Mouse (Mus musculus): Measurements from ENCODE around the gene Mroh2a.
A peak's percentile ranks its signal among the peaks of the same experiment; 100 is the strongest.
"Not testable (repeated sequence)": the region's sequence is repeated elsewhere in the genome, so short reads cannot be mapped to it uniquely, and the experiment has no call there.

Gene Mroh2a

GRCm38 (mm10) chr1:88218051-88218450, 8.7 kb upstream of the Mroh2a start:
- peak; percentile 1 to 8 for DNase-seq (ENCODE audit: low read depth in 2 of 2, low spot score in 2 of 2)

- DNase-seq (ENCODE audit: low read depth in 2 of 2, low spot score in 2 of 2): peak in 1 of 2 experiments; percentile 1
Measured at GRCm38 (mm10) chr1:88218591-88218990, 8.2 kb upstream of the Mroh2a start.

GRCm38 (mm10) chr1:88219054-88219453, 7.7 kb upstream of the Mroh2a start:
- peak in 1 of 2 experiments; percentile 1 for DNase-seq (ENCODE audit: low read depth in 2 of 2, low spot score in 2 of 2)

DNA sequence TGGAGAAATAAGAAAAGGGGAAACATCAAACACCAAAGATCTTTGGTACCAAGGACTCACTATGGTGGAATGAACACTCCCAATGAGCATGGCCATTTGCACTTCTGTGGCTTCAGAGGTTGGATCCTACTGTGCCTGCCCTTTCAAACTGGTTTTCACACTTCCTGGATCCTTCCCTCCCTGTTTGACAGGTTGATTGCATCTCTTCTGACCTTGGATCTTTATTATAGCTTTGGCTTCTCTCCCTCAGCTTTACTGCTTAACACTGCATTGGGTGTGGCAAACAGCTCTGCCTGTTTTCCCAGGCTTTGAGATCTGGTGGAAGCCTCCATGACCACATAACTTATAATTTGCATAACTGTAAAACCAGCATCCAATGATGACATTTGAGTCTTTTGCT, 6.5 kb upstream of the Mroh2a start:
- peak; percentile 1 to 2 for DNase-seq (ENCODE audit: low read depth in 2 of 2, low spot score in 2 of 2)

- DNase-seq (ENCODE audit: low read depth in 2 of 2, low spot score in 2 of 2): no peak
Measured at GRCm38 (mm10) chr1:88222216-88222615, 4.6 kb upstream of the Mroh2a start.

DNA sequence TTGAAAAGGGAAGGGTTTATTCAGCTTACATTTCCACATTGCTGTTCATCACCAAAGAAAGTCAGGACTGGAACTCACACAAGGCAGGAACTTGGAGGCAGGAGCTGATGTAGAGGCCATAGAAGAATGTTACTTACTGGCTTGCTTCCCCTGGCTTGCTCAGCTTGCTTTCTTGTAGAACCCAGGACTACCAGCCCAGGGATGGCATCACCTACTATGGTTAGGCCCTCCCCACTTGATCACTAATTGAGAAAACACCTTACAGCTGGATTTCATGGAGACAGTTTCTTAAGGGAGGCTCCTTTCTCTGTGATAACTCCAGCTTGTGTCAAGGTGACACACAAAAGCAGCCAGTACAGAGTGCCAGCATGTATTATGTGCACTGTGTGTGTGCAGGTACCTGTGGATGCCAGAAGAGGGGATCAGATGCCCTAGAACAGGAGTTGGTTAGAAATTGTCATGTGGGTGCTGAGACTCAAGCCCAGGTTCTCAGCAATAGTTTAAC, 3.7 kb upstream of the Mroh2a start:
- peak; percentile 4 to 16 for DNase-seq (ENCODE audit: low read depth in 2 of 2, low spot score in 2 of 2)

DNA sequence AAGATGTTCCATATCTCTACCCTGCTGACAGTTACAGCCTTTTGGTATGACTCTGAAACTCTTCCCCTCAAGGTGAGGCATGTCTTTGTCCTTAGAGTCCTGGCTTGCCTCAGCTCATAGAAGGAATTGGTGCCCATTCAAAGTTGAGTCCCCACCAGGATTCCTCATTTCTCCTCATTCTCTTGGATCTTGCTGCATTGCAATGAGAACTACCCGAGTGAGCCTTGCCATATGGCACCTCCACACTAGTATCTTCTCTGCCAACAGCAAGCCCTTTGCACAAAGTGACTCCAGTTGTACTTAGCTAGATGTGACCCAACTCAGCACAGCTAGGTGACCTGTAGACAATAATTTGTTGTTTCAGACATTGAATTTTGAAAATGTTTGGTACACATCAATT, 3.2 kb upstream of the Mroh2a start:
- peak; percentile 1 to 7 for DNase-seq (ENCODE audit: low read depth in 2 of 2, low spot score in 2 of 2)

DNA sequence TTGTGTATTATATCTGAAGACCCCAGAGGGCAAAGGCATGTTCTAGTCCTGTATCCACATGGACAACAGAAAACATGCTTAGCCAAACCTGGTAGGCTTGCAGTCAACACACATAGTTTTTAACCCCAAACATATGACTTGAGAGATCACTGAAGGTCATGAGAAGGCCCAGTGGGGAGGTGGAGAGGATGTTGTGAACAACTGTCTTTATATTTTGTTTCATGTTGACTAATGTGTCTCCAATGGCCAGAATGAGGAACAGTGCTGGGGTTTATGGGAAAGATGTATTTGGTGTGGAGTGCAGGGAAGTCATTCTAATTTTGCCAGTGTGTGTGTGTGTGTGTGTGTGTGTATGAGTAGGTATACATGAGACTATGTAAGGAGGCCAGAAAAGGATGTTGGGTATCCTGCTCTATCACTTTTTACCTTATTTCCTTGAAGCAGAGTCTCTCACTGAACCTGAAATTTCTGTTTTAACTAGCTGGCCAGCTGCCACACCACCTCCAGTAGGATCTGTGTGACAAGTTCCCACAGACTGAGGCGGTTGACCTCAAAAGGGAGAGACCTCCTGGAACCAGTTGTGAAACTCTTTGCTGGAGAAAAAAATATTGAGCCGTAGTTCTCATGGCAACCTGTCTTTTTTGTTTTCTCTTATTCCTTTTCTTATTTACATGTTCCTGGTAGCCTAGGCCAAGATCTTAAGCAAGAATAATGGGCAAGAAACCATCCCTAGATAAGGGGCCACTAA, 2.6 kb upstream of the Mroh2a start:
- peak in 1 of 2 experiments; percentile 2 for DNase-seq (ENCODE audit: low read depth in 2 of 2, low spot score in 2 of 2)

DNA sequence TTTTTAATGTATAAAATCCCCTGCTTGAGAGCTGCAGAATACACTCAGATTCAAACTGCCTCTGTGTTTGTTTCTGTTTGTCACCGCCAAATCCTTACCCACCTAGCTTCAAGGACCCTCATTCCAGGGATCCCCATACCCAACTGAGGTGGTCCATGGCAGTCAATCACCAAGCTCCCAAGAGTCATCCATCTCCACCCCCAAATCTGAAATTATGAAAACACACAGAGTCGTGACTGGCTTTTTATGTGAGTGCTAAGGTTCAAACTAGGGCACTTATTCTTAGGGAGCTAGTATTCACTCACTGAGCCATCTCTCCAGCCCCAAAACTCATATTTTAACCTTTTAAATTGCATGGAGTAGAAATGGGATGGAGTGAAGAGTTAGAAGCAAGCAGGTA, 1.5 kb upstream of the Mroh2a start:
- not testable (repeated sequence) for DNase-seq (ENCODE audit: low read depth in 2 of 2, low spot score in 2 of 2)

- peak in 1 of 2 experiments; percentile 0 for DNase-seq (ENCODE audit: low read depth in 2 of 2, low spot score in 2 of 2)
Measured at GRCm38 (mm10) chr1:88225741-88226140, 1.0 kb upstream of the Mroh2a start.

DNA sequence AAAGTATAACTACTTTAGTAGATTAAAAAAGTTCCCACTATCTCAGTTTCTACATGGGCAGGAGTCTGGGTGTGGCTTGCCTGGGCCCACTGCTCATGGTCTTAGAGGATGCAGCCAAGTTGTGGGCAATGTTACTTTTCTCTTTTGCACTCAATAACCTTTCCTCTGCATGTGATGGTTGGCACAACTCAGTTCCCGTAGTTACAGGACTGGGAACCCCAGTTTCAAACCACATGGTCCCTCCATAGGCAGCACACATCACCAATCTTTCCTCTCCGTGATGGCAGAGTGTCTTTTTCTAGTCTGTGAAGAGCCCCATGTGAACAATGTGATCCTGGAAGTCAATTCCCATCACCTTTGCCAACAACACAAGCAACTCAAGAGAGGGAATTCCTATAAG, 696 bp downstream of the Mroh2a start:
- no peak for DNase-seq (ENCODE audit: low read depth in 2 of 2, low spot score in 2 of 2)

GRCm38 (mm10) chr1:88228121-88228520, 1.3 kb downstream of the Mroh2a start:
- DNase-seq (ENCODE audit: low read depth in 2 of 2, low spot score in 2 of 2): no peak

DNA sequence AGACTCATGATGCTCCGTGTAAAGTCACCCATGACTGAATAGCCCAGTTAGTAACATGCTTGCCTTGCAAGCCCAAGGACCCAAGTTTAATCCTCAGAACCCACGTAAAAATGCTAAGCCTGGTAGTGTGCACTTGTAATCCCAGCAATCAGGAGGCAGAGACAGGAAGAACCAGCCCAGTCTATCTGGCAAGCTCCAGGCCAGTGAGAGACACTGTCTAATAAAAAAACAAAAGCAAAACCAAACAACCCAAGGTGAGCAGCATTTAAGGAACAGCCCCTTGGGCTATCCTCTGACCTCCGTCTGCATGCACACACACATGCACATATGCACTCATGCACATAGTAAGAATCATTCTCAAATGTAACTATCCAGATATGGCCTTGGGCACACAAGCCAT, 2.8 kb downstream of the Mroh2a start:
- no peak for DNase-seq (ENCODE audit: low read depth in 2 of 2, low spot score in 2 of 2)

DNA sequence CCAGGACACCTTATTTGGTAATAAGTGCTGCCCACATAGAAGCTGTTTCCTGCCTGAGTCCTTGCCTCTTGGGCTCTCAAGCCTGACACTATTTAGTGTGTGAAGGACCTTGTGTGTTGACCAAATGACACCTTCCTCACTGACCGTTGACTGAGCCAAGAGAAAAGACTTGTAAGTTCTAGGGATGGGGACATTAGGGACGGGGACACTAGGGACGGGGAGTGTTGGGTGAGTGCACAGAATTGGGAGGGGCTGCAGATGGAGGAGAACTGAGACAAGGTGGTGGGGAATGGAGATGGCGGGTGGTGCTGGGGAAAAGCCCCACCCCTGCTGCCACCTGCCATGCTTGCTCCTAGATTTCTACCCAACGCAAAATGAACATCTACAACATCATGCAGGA, 3.2 kb downstream of the Mroh2a start:
- DNase-seq (ENCODE audit: low read depth in 2 of 2, low spot score in 2 of 2): no peak

DNA sequence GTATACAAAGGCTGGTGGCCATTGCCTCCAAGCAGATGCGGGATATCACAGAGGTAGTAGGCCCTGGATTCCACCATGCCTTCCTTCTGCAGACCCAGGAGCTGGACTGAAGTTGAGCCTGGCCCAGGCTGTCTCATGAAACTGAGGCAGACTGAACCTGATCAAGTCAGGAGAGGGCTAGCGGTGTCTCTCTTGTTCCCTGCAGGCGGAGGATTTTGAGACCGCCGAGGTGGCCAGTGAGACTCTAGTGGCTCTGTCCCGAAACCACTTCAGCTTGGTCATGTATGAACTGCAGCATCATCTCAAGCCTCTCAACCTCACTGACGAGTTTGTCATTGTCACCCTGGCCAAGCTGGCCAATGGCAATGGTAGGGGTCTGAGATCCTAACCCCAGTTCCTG, 3.6 kb downstream of the Mroh2a start:
- DNase-seq (ENCODE audit: low read depth in 2 of 2, low spot score in 2 of 2): no peak

- DNase-seq (ENCODE audit: low read depth in 2 of 2, low spot score in 2 of 2): no peak
Measured at GRCm38 (mm10) chr1:88230981-88231802, 4.4 kb downstream of the Mroh2a start.

- no peak for DNase-seq (ENCODE audit: low read depth in 2 of 2, low spot score in 2 of 2)
Measured at GRCm38 (mm10) chr1:88231803-88232499, 5.2 kb downstream of the Mroh2a start.

- DNase-seq (ENCODE audit: low read depth in 2 of 2, low spot score in 2 of 2): no peak
Measured at GRCm38 (mm10) chr1:88232664-88233380, 6.0 kb downstream of the Mroh2a start.

GRCm38 (mm10) chr1:88233421-88234247, 6.8 kb downstream of the Mroh2a start:
- no peak for DNase-seq (ENCODE audit: low read depth in 2 of 2, low spot score in 2 of 2)

GRCm38 (mm10) chr1:88234248-88234610, 7.4 kb downstream of the Mroh2a start:
- DNase-seq (ENCODE audit: low read depth in 2 of 2, low spot score in 2 of 2): no peak

Measured in CD8-positive naive resting alpha-beta T cell, adult 2 months (primary cell).